Mouse (Mus musculus) liver, embryonic 14.5 days (tissue): Measurements from ENCODE around the gene Acyp2.

Experiments
- CTCF ChIP-seq: IDR thresholded peaks from 2 replicates; pipeline ENCODE4 v1.5.1; 2016; ENCODE audit warnings: antibody characterized with exemption, low read depth, control low read depth
- EP300 ChIP-seq: IDR thresholded peaks from 2 replicates; pipeline ENCODE4 v1.6.1; 2016; ENCODE audit warnings: antibody characterized with exemption, low read depth

- TF ChIP-seq CTCF (no peak), EP300 (no peak)
These were observed 33.4 kb downstream of the Acyp2 start for GRCm38 (mm10) chr11:30615977-30616376.
